Mouse (Mus musculus) lung, embryonic 15.5 days (tissue): ENCODE results near the gene Prph. TPM values are rescaled to one million over a fixed set of nuclear protein-coding genes. Genes with fewer than 3 reads are reported as not detected.
"Not testable (repeated sequence)": the region's sequence is repeated elsewhere in the genome, so short reads cannot be mapped to it uniquely, and the experiment has no call there.

Experiments
- ATAC-seq: fragments of 200-750 bp; cut with Nextera tagmentation; 2 replicates; pipeline ENCODE4 v1.8.0; 2017; ENCODE audit warnings: moderate number of reproducible peaks, borderline replicate concordance; ENCODE audit not compliant: low FRiP score, low TSS enrichment; ENCODE audit errors: extremely low read depth
- H3K27ac ChIP-seq: fragments of 300-500 bp; sonication (generic); 2 replicates; pipeline ENCODE4 v1.5.1; 2015; ENCODE audit warnings: moderate library complexity, mild to moderate bottlenecking, inconsistent platforms
- H3K27me3 ChIP-seq: fragments of 300-500 bp; sonication (generic); 2 replicates; pipeline ENCODE4 v1.6.1; 2015; ENCODE audit warnings: inconsistent platforms
- H3K36me3 ChIP-seq: fragments of 300-500 bp; sonication (generic); 2 replicates; pipeline ENCODE4 v1.6.1; 2015; ENCODE audit warnings: inconsistent platforms
- H3K4me1 ChIP-seq: fragments of 300-500 bp; sonication (generic); 2 replicates; pipeline ENCODE4 v1.6.1; 2015; ENCODE audit warnings: inconsistent platforms
- H3K4me2 ChIP-seq: fragments of 300-500 bp; sonication (generic); 2 replicates; pipeline ENCODE4 v1.6.1; 2015; ENCODE audit warnings: inconsistent platforms, mild to moderate bottlenecking, moderate library complexity
- H3K4me3 ChIP-seq: fragments of 300-500 bp; sonication (generic); 2 replicates; pipeline ENCODE4 v1.5.1; 2015; ENCODE audit warnings: mild to moderate bottlenecking, inconsistent platforms
- H3K9ac ChIP-seq: fragments of 300-500 bp; sonication (generic); 2 replicates; pipeline ENCODE4 v1.6.1; 2015; ENCODE audit warnings: inconsistent platforms
- H3K9me3 ChIP-seq: fragments of 300-500 bp; sonication (generic); 2 replicates; pipeline ENCODE4 v1.6.1; 2016; ENCODE audit warnings: inconsistent platforms
- WGBS: fragments of 180-500 bp; shearing (Covaris S2); methylation state at CpG from one replicate; pipeline ENCODE4 v1.1.7; 2015; 5-methylcytosine and 5-hydroxymethylcytosine counted together
- polyA plus RNA-seq: library from polyadenylated mRNA; unstranded; fragments of >200 nt; fragmentation: Nextera tagmentation; extraction: Ambion mirVana; gene quantifications from 2 replicates; pipeline ENCODE4 v1.2.1, GENCODE M21; 2015

Gene Prph
- polyA plus RNA-seq, 1 experiment from 2014 or later = 6.8 TPM

DNA sequence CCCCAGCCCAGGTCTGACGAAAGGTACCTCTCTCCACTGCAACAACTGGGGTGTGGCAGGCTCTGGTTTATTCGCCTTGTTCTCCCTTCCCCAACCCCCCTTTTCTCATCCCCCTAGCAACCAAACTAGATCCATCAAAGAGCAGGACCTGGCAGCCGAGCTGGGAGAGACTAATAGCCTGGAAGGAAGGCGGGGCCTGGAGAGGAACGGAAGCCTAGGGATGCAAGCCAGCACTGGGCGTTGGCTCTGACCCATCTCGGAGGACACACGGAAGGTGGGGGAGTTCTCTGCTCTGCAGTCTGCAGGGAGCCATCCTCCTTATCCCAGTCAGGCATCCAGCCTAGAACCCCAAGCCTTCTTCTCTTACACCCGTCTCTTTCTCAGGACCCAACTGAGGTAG is 1.6 kb upstream of the Prph start:
- Histone ChIP-seq H3K4me2 (no peak overlapping the region), H3K4me1 (peaks cover 26% of the 10 kb centered on the region), H3K36me3 (no peaks in the 10 kb centered on the region), H3K27me3 (peaks cover 69% of the 10 kb centered on the region), H3K9ac (no peak overlapping the region), H3K9me3 (no peaks in the 10 kb centered on the region), H3K4me3 (no peak overlapping the region), H3K27ac (no peak overlapping the region)
- no peak for ATAC-seq
- 12% methylated on average over 9 of the region's 9 CpGs for WGBS

- H3K36me3 ChIP-seq = no peaks in the 10 kb centered on the region
- peaks cover 24% of the 10 kb centered on the region for H3K4me1 ChIP-seq
- under 1% methylated on average over 37 of the region's 37 CpGs for WGBS
- H3K27ac ChIP-seq = no peak overlapping the region
- ATAC-seq = no peak
- H3K4me3 ChIP-seq = peak overlapping the region; percentile 35
- 0 out of 2 replicates have a peak overlapping the region, but pooled peaks have one; percentile 11 for H3K9ac ChIP-seq
- peak overlapping the region; percentile 75 for H3K4me2 ChIP-seq
- peaks cover 81% of the 10 kb centered on the region for H3K27me3 ChIP-seq
- H3K9me3 ChIP-seq = no peaks in the 10 kb centered on the region
These were observed 562 bp downstream of the Prph start for GRCm38 (mm10) chr15:99055511-99055961.

DNA sequence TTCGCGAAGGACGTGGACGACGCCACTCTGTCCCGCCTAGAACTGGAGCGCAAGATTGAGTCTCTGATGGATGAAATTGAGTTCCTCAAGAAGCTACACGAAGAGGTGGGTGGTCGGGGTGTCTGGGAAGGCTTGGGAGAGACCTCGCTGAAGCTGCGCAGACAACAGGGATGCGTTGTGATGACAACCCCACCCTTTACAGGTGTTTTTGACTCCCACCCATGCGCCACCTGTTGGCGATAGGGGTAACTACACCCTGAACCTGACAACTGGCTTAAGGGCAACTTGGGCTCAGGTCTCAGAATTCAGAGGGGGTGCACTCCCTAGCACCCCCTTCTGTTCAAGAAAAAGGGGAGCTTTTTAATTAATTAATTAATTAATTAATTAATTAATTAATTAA is 1.4 kb downstream of the Prph start:
- no peak for ATAC-seq
- peak overlapping the region; percentile 75; the same call in 1 of the 2 replicates for H3K4me2 ChIP-seq
- no peaks in the 10 kb centered on the region for H3K36me3 ChIP-seq
- H3K9ac ChIP-seq = no peak overlapping the region
- H3K27me3 ChIP-seq = peaks cover 79% of the 10 kb centered on the region
- H3K27ac ChIP-seq = no peak overlapping the region
- 6% methylated on average over 14 of the region's 14 CpGs for WGBS
- H3K4me1 ChIP-seq = peaks cover 24% of the 10 kb centered on the region
- H3K9me3 ChIP-seq = no peaks in the 10 kb centered on the region
- H3K4me3 ChIP-seq = peak overlapping the region; percentile 35; the same call in 1 of the 2 replicates

DNA sequence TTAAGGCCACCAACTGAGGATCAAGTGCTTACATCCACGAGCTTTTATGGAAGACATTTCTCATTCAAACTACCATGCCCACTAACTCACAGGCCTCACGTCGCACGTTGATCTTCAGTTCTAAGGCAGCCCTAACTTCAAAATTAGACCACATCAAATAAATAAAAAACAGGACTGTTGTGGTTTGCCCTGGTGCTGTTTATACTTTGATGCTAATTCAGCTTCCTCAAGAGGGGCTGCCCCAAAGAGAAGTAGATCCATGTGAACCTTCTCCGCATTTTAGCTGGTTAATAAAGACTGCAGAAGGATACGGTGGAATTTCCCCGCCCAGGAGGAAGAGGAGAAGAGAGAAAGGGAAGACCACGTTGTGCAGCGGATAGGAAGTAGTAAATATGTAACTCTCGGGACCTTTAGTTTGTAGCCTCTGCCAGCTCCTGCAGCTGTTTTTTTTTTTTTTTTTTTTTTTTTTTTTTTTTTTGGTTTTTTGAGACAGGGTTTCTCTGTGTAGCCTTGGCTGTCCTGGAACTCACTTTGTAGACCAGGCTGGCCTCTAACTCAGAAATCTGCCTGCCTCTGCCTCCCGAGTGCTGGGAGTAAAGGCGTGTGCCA is 10.7 kb downstream of the Prph start:
- Histone ChIP-seq H3K9ac (no peak overlapping the region), H3K4me2 (no peak overlapping the region), H3K27me3 (peaks cover 18% of the 10 kb centered on the region), H3K4me1 (no peaks in the 10 kb centered on the region), H3K27ac (no peak overlapping the region), H3K36me3 (no peaks in the 10 kb centered on the region), H3K9me3 (no peaks in the 10 kb centered on the region), H3K4me3 (no peak overlapping the region)
- 72% methylated on average over 12 of the region's 12 CpGs for WGBS
- ATAC-seq = no peak

GRCm38 (mm10) chr15:99071988-99072387 is 17.0 kb downstream of the Prph start:
- Histone ChIP-seq H3K4me2 (no peak overlapping the region), H3K36me3 (0 out of 2 replicates have a peak, but pooled peaks cover 6% of the 10 kb centered on the region), H3K9me3 (no peaks in the 10 kb centered on the region), H3K4me1 (peaks cover 21% of the 10 kb centered on the region), H3K4me3 (no peak overlapping the region), H3K27ac (no peak overlapping the region), H3K9ac (no peak overlapping the region), H3K27me3 (no peaks in the 10 kb centered on the region)
- ATAC-seq = no peak
- WGBS = 83% methylated on average over 1 of the region's 1 CpGs

- no peak; the same call in 1 of the 2 replicates for ATAC-seq
- 17% methylated on average over 9 of the region's 9 CpGs for WGBS
These were observed 19.1 kb downstream of the Prph start, which contains the start of gene Troap for GRCm38 (mm10) chr15:99074019-99074599. Troap (plus strand) TSS chr15:99074575.

DNA sequence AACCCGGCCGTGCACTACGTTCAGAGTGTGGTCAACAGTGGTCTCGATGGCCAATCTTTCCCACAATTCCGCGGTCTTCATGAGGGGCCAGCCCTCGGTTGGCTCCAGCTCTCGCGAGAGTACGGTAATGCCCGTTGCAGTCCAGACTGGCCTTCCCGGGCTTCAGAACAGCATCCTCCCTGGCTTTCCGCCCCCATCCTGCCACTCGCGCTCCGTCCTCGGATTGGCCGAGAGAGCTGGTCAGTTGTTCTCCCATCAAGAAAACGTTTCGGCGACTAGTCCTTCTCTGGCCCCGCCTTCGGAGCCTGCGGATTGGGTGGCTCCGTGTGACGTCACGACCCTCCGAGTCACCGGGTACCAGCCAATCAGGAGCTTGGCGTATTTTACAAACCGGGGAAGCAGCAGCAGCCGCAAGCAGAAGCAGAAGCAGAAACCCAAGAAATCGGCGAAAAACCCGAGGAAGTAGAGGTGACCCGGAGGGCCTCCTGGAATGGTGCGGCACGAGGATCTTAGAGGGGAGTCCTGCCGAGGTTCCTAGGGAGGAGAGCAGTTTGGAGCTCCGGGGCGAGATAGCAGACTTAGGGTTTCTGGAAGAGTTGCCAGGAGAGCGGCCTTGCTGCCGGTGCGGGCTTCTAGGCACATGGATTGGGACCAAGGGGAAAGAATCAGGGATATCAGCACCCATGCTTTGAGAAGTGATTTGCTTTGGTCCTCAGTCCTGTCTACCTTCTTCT is 19.8 kb downstream of the Prph start:
- ATAC-seq = peak; percentile 98
- Histone ChIP-seq H3K4me1 (peaks cover 27% of the 10 kb centered on the region), H3K27me3 (no peaks in the 10 kb centered on the region), H3K27ac (peak overlapping the region; percentile 96), H3K9me3 (no peaks in the 10 kb centered on the region), H3K36me3 (peaks cover 25% of the 10 kb centered on the region), H3K4me3 (peak overlapping the region; percentile 61), H3K9ac (peak overlapping the region; percentile 61), H3K4me2 (peak overlapping the region; percentile 82)
- WGBS = under 1% methylated on average over 44 of the region's 44 CpGs

More at GRCm38 (mm10) chr15:99074019-99074599, 19.1 kb downstream of the Prph start, which contains the start of gene Troap:
- Histone ChIP-seq H3K4me3 (peak within 1 kb of the TSS; percentile 61), H3K9me3 (no peaks in the 10 kb centered on the region), H3K27ac (peak within 1 kb of the TSS; percentile 96), H3K27me3 (no peaks in the 10 kb centered on the region), H3K4me2 (peak within 1 kb of the TSS; percentile 82), H3K9ac (peak within 1 kb of the TSS; percentile 61), H3K4me1 (peaks cover 27% of the 10 kb centered on the region), H3K36me3 (peaks cover 25% of the 10 kb centered on the region)

DNA sequence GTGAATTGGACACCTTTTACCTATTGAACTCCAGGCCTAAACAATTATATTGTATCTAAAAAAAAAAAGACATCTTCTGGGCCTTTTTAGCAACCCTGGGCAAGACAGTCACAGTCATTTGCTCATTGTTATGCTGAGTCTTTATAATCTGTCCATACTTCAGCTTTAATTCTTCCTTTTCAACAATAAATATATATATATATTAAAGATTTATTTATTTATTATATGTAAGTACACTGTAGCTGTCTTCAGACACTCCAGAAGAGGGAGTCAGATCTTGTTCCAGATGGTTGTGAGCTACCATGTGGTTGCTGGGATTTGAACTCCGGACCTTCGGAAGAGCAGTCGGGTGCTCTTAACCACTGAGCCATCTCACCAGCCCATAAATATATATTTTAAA is 21.0 kb downstream of the Prph start:
- not testable (repeated sequence) for H3K9ac ChIP-seq, ATAC-seq, H3K27me3 ChIP-seq, H3K9me3 ChIP-seq, H3K27ac ChIP-seq
- WGBS = 93% methylated on average over 3 of the region's 3 CpGs
- Histone ChIP-seq H3K36me3 (peaks cover 33% of the 10 kb centered on the region), H3K4me2 (peak overlapping the region; percentile 82), H3K4me3 (peak overlapping the region; percentile 61), H3K4me1 (peaks cover 27% of the 10 kb centered on the region)

GRCm38 (mm10) chr15:99078181-99078910 is 23.4 kb downstream of the Prph start:
- no peak overlapping the region for H3K27ac ChIP-seq
- H3K9me3 ChIP-seq = no peaks in the 10 kb centered on the region
- H3K9ac ChIP-seq = no peak overlapping the region
- no peak for ATAC-seq
- H3K36me3 ChIP-seq = peaks cover 56% of the 10 kb centered on the region
- H3K4me3 ChIP-seq = no peak overlapping the region
- peaks cover 27% of the 10 kb centered on the region for H3K4me1 ChIP-seq
- WGBS = 69% methylated on average over 15 of the region's 15 CpGs
- no peaks in the 10 kb centered on the region for H3K27me3 ChIP-seq
- no peak overlapping the region for H3K4me2 ChIP-seq

DNA sequence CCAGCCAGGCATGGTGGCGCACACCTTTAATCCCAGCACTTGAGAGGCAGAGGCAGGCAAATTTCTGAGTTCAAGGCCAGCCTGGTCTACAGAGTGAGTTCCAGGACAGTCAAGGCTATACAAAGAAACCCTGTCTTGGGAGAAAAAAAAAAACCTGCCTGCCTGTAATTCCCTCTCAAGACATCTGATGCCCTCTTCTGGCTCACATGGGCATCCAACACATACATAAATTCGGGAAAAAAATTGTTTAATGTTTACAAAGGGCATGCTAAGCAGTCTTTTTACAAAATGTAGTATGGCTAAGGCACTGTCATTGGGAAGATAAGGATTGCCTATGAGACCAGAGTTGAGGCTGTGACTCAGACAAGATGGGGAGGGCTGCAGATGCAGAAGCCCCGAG is 24.8 kb downstream of the Prph start:
- peaks cover 56% of the 10 kb centered on the region for H3K36me3 ChIP-seq

GRCm38 (mm10) chr15:99082322-99082721 is 27.3 kb downstream of the Prph start:
- no peak; the same call in 1 of the 2 replicates for ATAC-seq
- peaks cover 37% of the 10 kb centered on the region for H3K27me3 ChIP-seq
- H3K4me3 ChIP-seq = no peak overlapping the region
- H3K9me3 ChIP-seq = no peaks in the 10 kb centered on the region
- no peak overlapping the region for H3K4me2 ChIP-seq
- 96% methylated on average over 12 of the region's 12 CpGs for WGBS
- H3K9ac ChIP-seq = no peak overlapping the region
- H3K27ac ChIP-seq = no peak overlapping the region
- peaks cover 46% of the 10 kb centered on the region for H3K36me3 ChIP-seq
- H3K4me1 ChIP-seq = peaks cover 11% of the 10 kb centered on the region

More for the DNA sequence above, 24.8 kb downstream of the Prph start:
- H3K27me3 ChIP-seq = peaks cover 12% of the 10 kb centered on the region
- H3K4me1 ChIP-seq = peaks cover 30% of the 10 kb centered on the region
- H3K4me3 ChIP-seq = no peak overlapping the region
- ATAC-seq = no peak
- WGBS = 66% methylated on average over 3 of the region's 3 CpGs
- no peak overlapping the region for H3K9ac ChIP-seq
- no peak overlapping the region for H3K4me2 ChIP-seq
- H3K9me3 ChIP-seq = no peaks in the 10 kb centered on the region
- no peak overlapping the region for H3K27ac ChIP-seq
